Mouse (Mus musculus) thymus, adult 2 months (tissue): Measurements from ENCODE around the gene Ddhd1.

Experiments
- CTCF ChIP-seq: fragments of 200-500 bp; IDR thresholded peaks from 2 replicates; pipeline ENCODE4 v1.5.1; 2012; ENCODE audit warnings: mild to moderate bottlenecking, control low read depth, low read length, moderate library complexity, borderline replicate concordance; ENCODE audit not compliant: control insufficient read depth, poor library complexity, insufficient read depth; ENCODE audit errors: extremely low read depth
- POLR2A ChIP-seq: fragments of 200-500 bp; IDR thresholded peaks from 2 replicates; pipeline ENCODE4 v1.6.1; 2012; ENCODE audit warnings: mild to moderate bottlenecking, low read length, control low read depth, moderate library complexity; ENCODE audit not compliant: control insufficient read depth, poor library complexity, insufficient read depth; ENCODE audit errors: extremely low read depth

GRCm38 (mm10) chr14:45616526-45616925, 41.4 kb downstream of the Ddhd1 start:
- TF ChIP-seq POLR2A (no peak), CTCF (no peak)
